In genomic region chr1:69165202-69165601, GRCm38 (mm10) we compare ENCODE assay signal across 12 mouse cellular contexts. TPM values are rescaled to one million over a fixed set of nuclear protein-coding genes. Genes with fewer than 3 reads are reported as not detected.
DNase-seq lines count a peak whose midpoint lies in the region; ATAC-seq and TF ChIP-seq lines count a peak whose summit lies in the region.
"Had no signal": no experiment of that assay in that cellular context is flagged by ENCODE, and none has a peak within 500 bp of the region (broad histone marks: within the 10 kb centered on the region; RNA-seq: fewer than 3 reads in every experiment).

No protein-coding gene starts in this region.

- H3K27ac ChIP-seq in heart, postnatal 0 days (ENCODE audit: low read depth) = no peak overlapping the region
- H3K27ac ChIP-seq: embryonic facial prominence, embryonic 15.5 days; lung, embryonic 15.5 days had no signal

- H3K9me3 ChIP-seq in heart, postnatal 0 days (replicated peaks; ENCODE audit: control insufficient read depth, low read length) = no peaks in the 10 kb centered on the region
- H3K9me3 ChIP-seq: embryonic facial prominence, embryonic 15.5 days; lung, embryonic 15.5 days had no signal

- H3K4me2 ChIP-seq in heart, postnatal 0 days (ENCODE audit: low read depth, low read length) = no peak overlapping the region
- H3K4me2 ChIP-seq: embryonic facial prominence, embryonic 15.5 days; lung, embryonic 15.5 days had no signal

- TF ChIP-seq POLR2A in lung, adult 2 months (IDR thresholded peaks at IDR 0.05; ENCODE audit: borderline replicate concordance, extremely low read depth, low read depth, low read length) = no peak

- no peaks in the 10 kb centered on the region for H3K36me3 ChIP-seq in heart, postnatal 0 days (replicated peaks; ENCODE audit: control insufficient read depth, insufficient read depth, low read length)
- H3K36me3 ChIP-seq: embryonic facial prominence, embryonic 15.5 days; lung, embryonic 15.5 days had no signal

- no peak for ATAC-seq in heart, postnatal 0 days (ENCODE audit: insufficient read depth, low read depth)

- intact Hi-C loops in heart, postnatal 10 days (cut with DNase I) = no loop called here
- intact Hi-C loops in left cerebral cortex, postnatal 36 days (cut with DNase I) = loop anchor here (10.0 kb wide), 1 partner anchor 610 kb away; no protein-coding TSS in a partner anchor

- no peak overlapping the region for H3K4me3 ChIP-seq in heart, postnatal 0 days (ENCODE audit: low read depth, low read length)
- no peak overlapping the region for H3K4me3 ChIP-seq in lung, adult 2 months (replicated peaks; ENCODE audit: extremely low read depth, low read depth, low read length)
- H3K4me3 ChIP-seq: embryonic facial prominence, embryonic 15.5 days; lung, embryonic 15.5 days; myocyte had no signal

- 0 out of 2 replicates have a peak, but pooled peaks have one; percentile 43 for TF ChIP-seq CTCF in heart, postnatal 0 days (IDR thresholded peaks at IDR 0.05; ENCODE audit: low read depth)
- no peak for TF ChIP-seq CTCF in lung, adult 2 months (IDR thresholded peaks at IDR 0.05; ENCODE audit: insufficient read depth, low read length)

- H3K9ac ChIP-seq in heart, postnatal 0 days (replicated peaks; ENCODE audit: low read depth, low read length) = no peak overlapping the region
- H3K9ac ChIP-seq: embryonic facial prominence, embryonic 15.5 days; lung, embryonic 15.5 days had no signal

- no peak for TF ChIP-seq EP300 in heart, postnatal 0 days (IDR thresholded peaks at IDR 0.05; ENCODE audit: low read depth)

- no peaks in the 10 kb centered on the region for H3K4me1 ChIP-seq in heart, postnatal 0 days (ENCODE audit: control insufficient read depth, insufficient read depth)
- H3K4me1 ChIP-seq in lung, adult 2 months (ENCODE audit: control insufficient read depth, insufficient read depth, low read length) = no peaks in the 10 kb centered on the region
- H3K4me1 ChIP-seq: embryonic facial prominence, embryonic 15.5 days; lung, embryonic 15.5 days had no signal

- DNase-seq in heart, postnatal 0 days (ENCODE audit: low spot score) = no peak
- no peak for DNase-seq in heart, postnatal 10 days
- peak; percentile 1 for DNase-seq in lung, postnatal 25 days (ENCODE audit: low spot score)
- DNase-seq in lung, adult 2 months = no peak
- peak; percentile 47 for DNase-seq in brain, adult 2 months (ENCODE audit: low read depth, low spot score)
- DNase-seq in retina, postnatal 1 day = peak; percentile 11
- DNase-seq in ovary, adult 18-20 months (ENCODE audit: low spot score) = no peak
- no peak for DNase-seq in left cerebral cortex, postnatal 36 days (ENCODE audit: low spot score in 2 of 2)

- H3K27me3 ChIP-seq in heart, postnatal 0 days (ENCODE audit: control insufficient read depth, insufficient read depth, low read length) = no peaks in the 10 kb centered on the region
- H3K27me3 ChIP-seq: embryonic facial prominence, embryonic 15.5 days; lung, embryonic 15.5 days had no signal

- 45% methylated on average over 5 of the region's 5 CpGs for WGBS in heart, postnatal 0 days
- 39% methylated on average over 5 of the region's 5 CpGs for WGBS in lung, adult 2 months

RNA-seq across cellular contexts. Expression of gene Erbb4, which starts 57.3 kb away (rescaled TPM):
- total RNA-seq in heart, postnatal 0 days (2014; rRNA removed; ENCODE audit: low replicate concordance) = 18.0 and 20.0 TPM in 2 replicates
- 3.0 and 3.8 TPM in 2 replicates for polyA plus RNA-seq in heart, postnatal 0 days (2015; fragmentation: Nextera tagmentation; extraction: Ambion mirVana)
- total RNA-seq in heart, postnatal 10 days (2021) = 10 to 100 TPM; 18.6 to 22.4 TPM
- polyA plus RNA-seq in lung, adult 2 months (2012; rRNA removed) = 0.16 and 0.26 TPM in 2 replicates
- 10 to 100 TPM; 54.6 to 64.0 TPM for total RNA-seq in left cerebral cortex, postnatal 36 days (2021)
- total RNA-seq: granulocyte monocyte progenitor cell, adult 5-6 weeks had no signal
- polyA plus RNA-seq: myocyte had no signal

Comparison
In these comparisons a context has a peak if more than half of its experiments do, and no peak if none do; other contexts are left out.
1. DNase-seq: peak in lung, postnatal 25 days (single experiment), brain, adult 2 months (single experiment) and retina, postnatal 1 day (single experiment); none in heart, postnatal 0 days (single experiment), heart, postnatal 10 days (0 of 2), lung, adult 2 months (single experiment), ovary, adult 18-20 months (single experiment) and left cerebral cortex, postnatal 36 days (0 of 2).